In the genomic region with DNA sequence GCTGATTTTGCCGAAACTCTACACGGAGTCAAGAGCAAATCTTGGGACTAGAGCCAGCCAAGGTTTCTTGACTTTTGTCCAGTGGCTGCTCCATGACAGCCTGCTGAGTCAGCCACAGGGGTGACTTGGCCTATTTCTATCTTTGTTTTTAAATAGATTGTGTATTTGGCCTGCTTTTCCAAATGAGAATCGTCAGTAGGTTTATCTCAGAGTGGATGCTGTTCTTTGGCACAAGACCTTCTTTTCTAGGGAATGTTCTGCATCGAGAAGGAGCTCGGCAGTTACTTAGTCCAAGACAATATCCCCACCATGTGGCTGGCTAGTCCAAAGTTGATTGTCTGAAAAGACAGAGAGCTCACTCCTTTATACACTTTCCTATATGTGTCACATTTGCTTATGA, we compare ENCODE assay signal across 10 mouse cellular contexts.
DNase-seq lines count a peak whose midpoint lies in the region; ATAC-seq and TF ChIP-seq lines count a peak whose summit lies in the region.
"Had no signal": no experiment of that assay in that cellular context is flagged by ENCODE, and none has a peak within 500 bp of the region (broad histone marks: within the 10 kb centered on the region; RNA-seq: fewer than 3 reads in every experiment).

No protein-coding gene starts in this region.

- no peaks in the 10 kb centered on the region for H3K4me1 ChIP-seq in hindbrain, embryonic 16.5 days (ENCODE audit: control insufficient read depth, insufficient read depth, low read depth, low read length)
- no peaks in the 10 kb centered on the region for H3K4me1 ChIP-seq in hindbrain, embryonic 10.5 days (replicated peaks)
- no peaks in the 10 kb centered on the region for H3K4me1 ChIP-seq in midbrain, embryonic 10.5 days

- WGBS in hindbrain, embryonic 16.5 days, result 45% methylated on average over 5 of the region's 5 CpGs
- WGBS in hindbrain, embryonic 10.5 days, result 71% methylated on average over 5 of the region's 5 CpGs
- WGBS in midbrain, embryonic 10.5 days, result 79% methylated on average over 5 of the region's 5 CpGs

- H3K27ac ChIP-seq in hindbrain, embryonic 16.5 days (ENCODE audit: low read depth, low read length), result no peak overlapping the region
- H3K27ac ChIP-seq in hindbrain, embryonic 10.5 days, result no peak overlapping the region
- H3K27ac ChIP-seq in midbrain, embryonic 10.5 days (replicated peaks), result no peak overlapping the region
- H3K27ac ChIP-seq: macrophage had no signal

- no peaks in the 10 kb centered on the region for H3K9me3 ChIP-seq in hindbrain, embryonic 16.5 days (ENCODE audit: control insufficient read depth, low read length)
- no peaks in the 10 kb centered on the region for H3K9me3 ChIP-seq in hindbrain, embryonic 10.5 days
- H3K9me3 ChIP-seq in midbrain, embryonic 10.5 days (replicated peaks), result no peaks in the 10 kb centered on the region
- H3K9me3 ChIP-seq: G1E had no signal

- H3K36me3 ChIP-seq in hindbrain, embryonic 16.5 days (ENCODE audit: control insufficient read depth, insufficient read depth, low read length), result no peaks in the 10 kb centered on the region
- H3K36me3 ChIP-seq in hindbrain, embryonic 10.5 days, result no peaks in the 10 kb centered on the region
- H3K36me3 ChIP-seq in myocyte (ENCODE audit: control insufficient read depth, insufficient read depth), result no peaks in the 10 kb centered on the region
- H3K36me3 ChIP-seq in midbrain, embryonic 10.5 days, result no peaks in the 10 kb centered on the region
- H3K36me3 ChIP-seq: G1E had no signal

- no peak overlapping the region for H3K4me2 ChIP-seq in hindbrain, embryonic 16.5 days (ENCODE audit: low read length)
- peak overlapping the region; percentile 39 for H3K4me2 ChIP-seq in myocyte (ENCODE audit: low read depth)

- no peaks in the 10 kb centered on the region for H3K79me2 ChIP-seq in myocyte (ENCODE audit: control insufficient read depth, insufficient read depth)

- ATAC-seq in hindbrain, embryonic 16.5 days, result peak; percentile 73; the same call in 1 of the 2 replicates

- no peak overlapping the region for H3K9ac ChIP-seq in hindbrain, embryonic 16.5 days (ENCODE audit: low read depth, low read length)

- no peaks in the 10 kb centered on the region for H3K27me3 ChIP-seq in hindbrain, embryonic 16.5 days (replicated peaks; ENCODE audit: control insufficient read depth, insufficient read depth, low read length)
- no peaks in the 10 kb centered on the region for H3K27me3 ChIP-seq in hindbrain, embryonic 10.5 days (ENCODE audit: insufficient read depth, poor library complexity, severe bottlenecking)
- no peaks in the 10 kb centered on the region for H3K27me3 ChIP-seq in myocyte (ENCODE audit: control insufficient read depth, insufficient read depth, insufficient read length)
- no peaks in the 10 kb centered on the region for H3K27me3 ChIP-seq in midbrain, embryonic 10.5 days (ENCODE audit: low read depth, poor library complexity, severe bottlenecking)

- TF ChIP-seq POLR2A in myocyte (IDR thresholded peaks at IDR 0.05; ENCODE audit: insufficient read length, low read depth), result no peak

- no peak for DNase-seq in hindbrain, embryonic 10.5 days (ENCODE audit: low spot score)
- DNase-seq in NIH3T3 (ENCODE audit: low read depth), result peak; percentile 36
- peak; percentile 33 for DNase-seq in cerebellum, adult 9-10 months
- DNase-seq in kidney, postnatal 14 days, result peak; percentile 31
- no peak for DNase-seq in yolk sac, embryonic 10.5 days (ENCODE audit: low spot score)
- DNase-seq in midbrain, embryonic 10.5 days (ENCODE audit: low spot score), result no peak

- H3ac ChIP-seq in myocyte (ENCODE audit: control insufficient read depth, insufficient read length), result no peak overlapping the region

- no peak overlapping the region for H3K4me3 ChIP-seq in hindbrain, embryonic 16.5 days (ENCODE audit: low read length)
- H3K4me3 ChIP-seq in hindbrain, embryonic 10.5 days, result no peak overlapping the region
- no peak overlapping the region for H3K4me3 ChIP-seq in myocyte
- no peak overlapping the region for H3K4me3 ChIP-seq in midbrain, embryonic 10.5 days

TF ChIP-seq in myocyte, 11 proteins besides CTCF, POLR2A, EP300 and RAD21:
- TF ChIP-seq TCF12 (IDR thresholded peaks at IDR 0.05; ENCODE audit: insufficient read depth, poor library complexity, severe bottlenecking) (no peak), SRF (IDR thresholded peaks at IDR 0.05; ENCODE audit: control insufficient read depth, insufficient read length, low read depth) (no peak), E2F4 (IDR thresholded peaks at IDR 0.05; ENCODE audit: insufficient read depth) (no peak), REST (IDR thresholded peaks at IDR 0.05; ENCODE audit: insufficient read depth, insufficient read length) (no peak), MAX (IDR thresholded peaks at IDR 0.05; ENCODE audit: low read depth) (no peak), USF1 (IDR thresholded peaks at IDR 0.05; ENCODE audit: low read depth) (no peak), TCF3 (IDR thresholded peaks at IDR 0.05; ENCODE audit: insufficient read length, low read depth) (no peak), CEBPB (IDR thresholded peaks at IDR 0.05; ENCODE audit: insufficient read depth, poor library complexity, severe bottlenecking) (no peak), MYOG (IDR thresholded peaks at IDR 0.05; ENCODE audit: control insufficient read depth in 1 of 3, insufficient read depth in 1 of 3, insufficient read length in 2 of 3, low read depth in 2 of 3) (no peak), MYOD1 (IDR thresholded peaks at IDR 0.05; ENCODE audit: control insufficient read depth in 1 of 3, insufficient read length in 2 of 3, low read depth in 2 of 3) (no peak), POLR2AphosphoS2 (IDR thresholded peaks at IDR 0.05; ENCODE audit: insufficient read length, low read depth) (no peak)

Comparison
In these comparisons a context has a peak if more than half of its experiments do, and no peak if none do; other contexts are left out.
1. DNase-seq: peak in NIH3T3 (single experiment), cerebellum, adult 9-10 months (single experiment) and kidney, postnatal 14 days (single experiment); none in hindbrain, embryonic 10.5 days (single experiment), yolk sac, embryonic 10.5 days (single experiment) and midbrain, embryonic 10.5 days (single experiment).